Mouse (Mus musculus): ENCODE data around the gene Gm11541. TPM values are rescaled to one million over a fixed set of nuclear protein-coding genes. Genes with fewer than 3 reads are reported as not detected.

Gm11541 gene
- not detected for polyA plus RNA-seq (2014; fragmentation: Illumina TruSeq; extraction: RNeasy Lipid Tissue Mini Kit (QIAGEN cat#74804); ENCODE audit: low read depth, low replicate concordance)

DNA sequence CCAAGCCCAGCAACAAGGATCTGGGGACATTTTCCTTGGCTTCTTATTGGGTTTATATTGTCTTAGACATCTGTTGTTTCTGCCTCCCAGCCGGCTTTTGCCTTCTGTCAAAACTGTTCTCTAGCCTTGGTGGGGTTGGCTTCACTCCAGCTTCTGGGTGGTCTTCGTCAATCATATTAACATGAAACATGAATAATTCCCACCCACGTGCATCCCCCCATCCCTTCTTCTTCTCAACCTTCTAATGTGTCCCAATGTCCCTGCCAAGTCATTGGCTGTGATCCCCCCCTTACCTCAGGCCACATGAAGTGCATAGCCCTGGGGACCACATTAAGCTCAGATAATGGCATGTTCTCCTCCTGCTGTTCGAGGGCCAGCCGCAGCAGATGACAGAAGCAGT is at the start of gene Gm11541:
Gm11541 (minus strand) TSS at position 28 of the 400 bp plus-strand sequence.

DNA sequence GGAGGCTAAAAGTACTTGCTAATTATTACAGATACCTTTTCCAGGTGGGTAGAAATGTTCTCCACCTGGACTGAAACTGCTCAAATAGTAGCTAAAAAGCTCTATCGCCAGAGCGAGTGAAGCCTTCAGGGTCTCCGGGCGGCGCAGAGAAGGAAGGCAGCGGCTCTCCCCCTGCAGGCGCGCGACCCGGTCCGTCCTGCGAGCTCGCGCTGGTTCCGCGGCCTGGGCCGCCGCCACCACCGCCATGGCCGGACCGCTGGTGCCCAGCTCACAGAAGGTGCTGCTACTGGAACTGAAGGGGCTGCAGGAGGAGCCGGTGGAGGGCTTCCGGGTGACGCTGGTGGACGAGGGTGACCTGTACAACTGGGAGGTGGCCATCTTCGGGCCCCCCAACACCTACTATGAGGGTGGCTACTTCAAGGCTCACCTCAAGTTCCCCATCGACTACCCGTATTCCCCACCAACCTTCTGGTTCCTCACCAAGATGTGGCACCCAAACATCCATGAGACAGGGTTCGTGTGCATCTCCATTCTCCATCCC is 37.5 kb upstream of the Gm11541 start, which contains the start of gene Cdc34b:
Cdc34b (plus strand) TSS at position 51 of the 541 bp plus-strand sequence.

DNA sequence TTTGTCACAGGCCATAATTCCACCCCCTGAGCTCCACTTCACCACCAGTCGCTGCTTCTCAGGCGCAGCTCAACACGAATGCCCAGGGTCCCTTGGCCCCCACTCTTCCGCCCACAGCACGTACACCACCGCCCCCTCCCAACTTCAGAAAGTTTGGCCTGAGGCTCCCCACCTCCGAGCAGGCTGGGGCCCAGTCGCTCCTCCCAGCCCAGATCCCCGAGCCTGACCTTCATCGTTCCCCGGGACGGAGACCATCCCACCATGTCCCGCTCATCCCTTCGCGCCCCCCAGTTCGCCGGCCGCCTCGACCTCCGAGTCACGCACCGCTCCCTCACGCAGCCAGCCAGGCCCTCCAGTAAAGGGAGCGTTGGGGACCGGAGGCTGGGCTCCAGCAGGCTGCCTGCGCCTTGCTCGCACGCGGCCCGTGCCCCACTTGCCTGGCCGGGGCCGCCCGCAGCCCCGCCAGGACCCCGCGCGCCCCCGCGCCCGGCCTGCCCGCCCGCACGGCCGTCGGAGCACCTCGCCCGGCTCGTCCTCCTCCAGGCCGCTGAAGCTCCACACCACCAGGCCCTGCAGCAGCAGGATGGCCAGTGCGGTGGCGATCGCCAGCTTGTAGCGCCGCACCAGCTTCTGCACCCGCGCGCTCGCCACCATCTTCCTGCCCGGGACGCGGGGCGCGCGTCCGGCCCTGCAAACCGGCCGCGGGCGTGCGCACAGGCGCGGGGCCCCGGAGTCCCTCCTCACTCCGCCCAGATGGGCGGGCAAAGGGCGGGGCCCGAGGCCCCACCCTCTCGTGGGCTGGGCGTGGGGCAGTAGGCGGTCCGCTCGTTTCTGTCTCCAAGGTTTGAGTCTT is 27.3 kb downstream of the Gm11541 start, which contains the start of gene Xylt2:
Xylt2 (minus strand) TSS at position 762 of the 853 bp plus-strand sequence.

DNA sequence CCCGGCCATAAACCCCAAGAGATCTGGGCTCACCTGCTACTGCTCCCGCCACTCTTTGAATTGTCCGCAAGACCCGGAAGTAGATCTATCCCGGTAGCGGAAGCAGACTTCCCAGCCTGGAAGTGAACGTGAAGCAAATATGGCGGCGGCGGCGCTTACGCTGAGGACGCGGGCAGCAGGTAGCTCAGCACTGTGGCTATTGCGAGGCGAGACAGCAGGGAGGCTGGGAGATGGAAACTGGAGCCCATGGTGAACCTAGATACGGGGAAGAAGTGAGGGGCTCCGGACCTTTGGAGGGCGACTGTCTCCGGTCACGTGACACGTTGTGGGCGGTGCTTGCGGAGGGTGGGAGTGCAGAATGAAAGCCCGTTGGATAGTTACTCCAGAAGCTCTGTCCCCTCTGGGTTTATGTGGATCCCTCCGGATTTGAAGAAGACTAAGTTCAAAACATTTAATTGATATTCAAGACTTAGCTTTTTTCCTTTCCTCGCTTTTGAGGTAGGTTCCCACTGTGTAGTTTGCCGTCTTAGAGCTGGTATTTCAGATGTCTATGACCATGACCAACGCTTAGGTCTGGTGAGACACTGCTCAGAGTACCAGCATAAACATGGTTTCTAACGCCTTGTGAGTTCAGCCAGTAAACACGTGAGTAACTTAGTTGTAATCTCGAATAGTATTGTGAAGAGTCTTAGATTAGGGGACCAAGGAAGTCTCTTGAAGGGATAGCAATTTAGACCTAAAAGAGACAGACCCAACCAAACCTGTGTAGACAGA is 50.4 kb downstream of the Gm11541 start, which contains the start of the genes Mrpl27 and Eme1:
Mrpl27 (plus strand) TSS at position 105 of the 774 bp plus-strand sequence.
Eme1 (minus strand) TSS at position 302 of the 774 bp plus-strand sequence.

Other genes with a start within 250 kb of the Gm11541 start
- not detected for gene Cacna1g, start 230.3 kb downstream of the Gm11541 start, polyA plus RNA-seq (2014; fragmentation: Illumina TruSeq; extraction: RNeasy Lipid Tissue Mini Kit (QIAGEN cat#74804); ENCODE audit: low read depth, low replicate concordance)
- not detected for gene Spata20, start 218.3 kb downstream of the Gm11541 start, polyA plus RNA-seq (2014; fragmentation: Illumina TruSeq; extraction: RNeasy Lipid Tissue Mini Kit (QIAGEN cat#74804); ENCODE audit: low read depth, low replicate concordance)
- not detected for gene Epn3, start 204.5 kb downstream of the Gm11541 start, polyA plus RNA-seq (2014; fragmentation: Illumina TruSeq; extraction: RNeasy Lipid Tissue Mini Kit (QIAGEN cat#74804); ENCODE audit: low read depth, low replicate concordance)
- not detected for gene Mycbpap, start 182.8 kb downstream of the Gm11541 start, polyA plus RNA-seq (2014; fragmentation: Illumina TruSeq; extraction: RNeasy Lipid Tissue Mini Kit (QIAGEN cat#74804); ENCODE audit: low read depth, low replicate concordance)
- gene Rsad1, start 155.2 kb downstream of the Gm11541 start, polyA plus RNA-seq (2014; fragmentation: Illumina TruSeq; extraction: RNeasy Lipid Tissue Mini Kit (QIAGEN cat#74804); ENCODE audit: low read depth, low replicate concordance), result 4.3 TPM
- not detected for gene Chad, start 139.5 kb downstream of the Gm11541 start, polyA plus RNA-seq (2014; fragmentation: Illumina TruSeq; extraction: RNeasy Lipid Tissue Mini Kit (QIAGEN cat#74804); ENCODE audit: low read depth, low replicate concordance)
- gene Acsf2, start 102.6 kb downstream of the Gm11541 start, polyA plus RNA-seq (2014; fragmentation: Illumina TruSeq; extraction: RNeasy Lipid Tissue Mini Kit (QIAGEN cat#74804); ENCODE audit: low read depth, low replicate concordance), result 84.4 TPM
- 37.2 TPM for gene Lrrc59, start 74.7 kb downstream of the Gm11541 start, polyA plus RNA-seq (2014; fragmentation: Illumina TruSeq; extraction: RNeasy Lipid Tissue Mini Kit (QIAGEN cat#74804); ENCODE audit: low read depth, low replicate concordance)
- 30.0 TPM for gene Mrpl27, start 50.7 kb downstream of the Gm11541 start, polyA plus RNA-seq (2014; fragmentation: Illumina TruSeq; extraction: RNeasy Lipid Tissue Mini Kit (QIAGEN cat#74804); ENCODE audit: low read depth, low replicate concordance)
- gene Eme1, start 50.5 kb downstream of the Gm11541 start, polyA plus RNA-seq (2014; fragmentation: Illumina TruSeq; extraction: RNeasy Lipid Tissue Mini Kit (QIAGEN cat#74804); ENCODE audit: low read depth, low replicate concordance), result not detected
- gene Xylt2, start 27.0 kb downstream of the Gm11541 start, polyA plus RNA-seq (2014; fragmentation: Illumina TruSeq; extraction: RNeasy Lipid Tissue Mini Kit (QIAGEN cat#74804); ENCODE audit: low read depth, low replicate concordance), result 1.4 TPM
- not detected for gene Cdc34b, start 37.3 kb upstream of the Gm11541 start, polyA plus RNA-seq (2014; fragmentation: Illumina TruSeq; extraction: RNeasy Lipid Tissue Mini Kit (QIAGEN cat#74804); ENCODE audit: low read depth, low replicate concordance)
- not detected for gene Tmem92, start 78.2 kb upstream of the Gm11541 start, polyA plus RNA-seq (2014; fragmentation: Illumina TruSeq; extraction: RNeasy Lipid Tissue Mini Kit (QIAGEN cat#74804); ENCODE audit: low read depth, low replicate concordance)
- gene Col1a1, start 231.7 kb upstream of the Gm11541 start, polyA plus RNA-seq (2014; fragmentation: Illumina TruSeq; extraction: RNeasy Lipid Tissue Mini Kit (QIAGEN cat#74804); ENCODE audit: low read depth, low replicate concordance), result 0.66 TPM

Data from liver, adult 10 weeks (tissue).